Mouse (Mus musculus): ENCODE results near the gene Lyplal1. TPM values are rescaled to one million over a fixed set of nuclear protein-coding genes. Genes with fewer than 3 reads are reported as not detected.

Gene Lyplal1
- polyA plus RNA-seq (2015; fragmentation: Nextera tagmentation; extraction: Ambion mirVana): 12.0 and 17.7 TPM in 2 replicates

DNA sequence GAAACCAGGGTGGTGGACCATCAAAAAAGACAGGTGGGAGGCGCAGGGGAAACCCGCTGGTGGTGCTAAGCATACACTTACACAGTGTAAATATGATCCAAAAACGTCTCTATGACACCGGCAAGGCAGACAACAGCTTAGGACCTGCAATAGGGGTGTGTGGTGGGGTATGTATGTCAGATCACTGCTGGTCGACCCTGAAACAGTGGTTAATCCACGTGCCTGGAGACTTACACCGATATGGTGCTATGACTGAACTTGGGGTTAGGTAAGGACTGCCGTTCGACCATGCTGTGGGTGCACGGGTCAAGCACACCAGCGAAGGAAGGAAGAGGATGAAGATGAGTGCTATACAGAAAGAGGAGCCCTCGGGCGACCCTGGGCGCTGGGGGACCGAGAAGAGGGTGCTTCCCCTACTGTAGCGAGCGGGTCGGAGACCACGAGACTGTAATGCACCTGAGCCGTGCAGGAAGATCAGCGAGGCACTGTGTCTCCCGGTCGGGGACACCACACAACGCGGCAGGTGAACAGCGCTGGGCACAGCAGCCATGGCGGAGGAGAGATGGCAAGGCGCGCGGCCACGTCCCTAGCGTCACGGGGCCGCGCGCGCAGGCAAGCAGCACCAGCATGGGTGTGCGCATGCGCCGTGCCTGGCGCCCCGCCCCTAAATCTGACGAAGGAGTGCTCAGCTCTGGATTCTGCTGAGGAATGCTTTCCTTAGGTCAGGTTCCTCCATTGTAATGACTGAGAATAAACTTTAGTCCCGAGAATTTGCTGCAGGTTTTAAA lies at the start of gene Lyplal1:
Gene Lyplal1, minus strand, starts transcription at position 610 of the 788 bp plus-strand sequence.

